Mouse (Mus musculus) forelimb bud, embryonic 11.5 days (tissue): ENCODE measurements at regions not wholly inside any gene's neighbourhood (a gene's known extent, or its start where the extent isn't known, plus 50 kb on each side); places are given as distances from the start of the nearest gene placed in this dataset.

Experiments
- DNase-seq: peaks from one replicate; pipeline ENCODE4 v3.0.0-alpha.2; 2012; ENCODE audit warnings: low read depth, low spot score

DNA sequence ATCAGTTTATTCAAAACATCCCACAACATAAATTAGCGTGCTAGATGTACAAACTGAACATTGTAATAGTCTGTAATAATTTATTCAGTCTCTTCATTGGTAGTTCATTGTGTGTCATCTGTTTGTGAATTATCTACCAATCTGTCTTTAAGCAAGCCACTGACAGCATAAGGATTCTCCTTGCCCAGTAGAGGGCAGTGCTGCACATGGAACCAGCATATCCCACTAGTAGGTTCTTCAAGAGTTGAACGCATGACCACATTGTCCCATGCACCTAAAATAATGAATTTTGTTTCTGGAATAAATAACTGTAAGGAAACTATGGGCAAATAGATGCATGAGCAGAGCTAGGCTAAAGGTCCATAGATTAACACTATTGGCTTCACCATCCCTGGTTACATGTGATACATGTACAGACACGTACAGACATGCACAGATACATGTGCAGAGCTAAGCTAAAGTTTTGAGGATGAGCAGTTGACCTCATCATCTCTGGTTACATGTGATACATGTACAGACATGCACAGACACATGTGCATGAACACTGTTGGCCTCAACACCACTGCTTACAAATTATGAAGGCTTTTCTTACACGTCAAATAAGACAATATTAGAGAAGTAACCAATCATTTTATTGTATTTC is 143.0 kb upstream of the Ctnnd2 start:
- DNase-seq: peak; percentile 56

DNA sequence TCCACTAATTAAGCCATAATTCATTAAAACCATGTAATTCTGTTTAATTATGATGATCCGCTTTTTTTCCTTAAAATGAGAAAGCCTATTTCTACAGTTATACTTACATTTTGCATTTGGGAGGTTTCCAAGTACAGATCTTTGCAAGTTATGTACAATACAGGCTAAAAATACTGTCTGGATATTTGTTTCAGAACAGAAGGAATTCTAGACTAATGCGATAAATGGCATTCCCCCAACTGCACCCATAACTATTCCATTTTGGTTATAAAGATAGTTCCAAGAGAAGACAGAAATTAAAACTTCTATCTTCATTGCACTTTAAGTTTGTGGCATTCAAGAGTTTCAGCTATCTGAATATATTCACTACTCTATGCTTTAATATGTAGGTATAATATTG is 137.0 kb upstream of the Ctnnd2 start:
- DNase-seq: no peak

DNA sequence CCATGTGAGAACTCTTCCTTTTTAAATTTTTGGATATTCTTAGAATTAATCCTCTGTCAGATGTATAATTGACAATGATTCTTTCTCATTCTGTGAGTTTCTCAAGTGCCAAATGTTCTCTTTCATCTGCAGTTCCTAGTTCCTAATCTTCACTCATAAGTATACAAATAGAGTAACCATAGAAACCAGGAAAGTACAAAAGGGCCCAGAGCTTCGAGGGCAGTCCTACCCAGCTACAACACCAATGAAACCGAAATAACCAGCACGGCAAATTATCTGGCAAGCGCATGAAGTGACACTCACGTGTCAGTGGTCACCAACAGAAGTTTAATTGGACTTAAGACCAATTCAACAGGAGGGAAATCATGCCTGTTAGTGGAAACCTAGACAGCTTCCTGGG is 121.5 kb upstream of the Ctnnd2 start:
- no peak for DNase-seq

DNA sequence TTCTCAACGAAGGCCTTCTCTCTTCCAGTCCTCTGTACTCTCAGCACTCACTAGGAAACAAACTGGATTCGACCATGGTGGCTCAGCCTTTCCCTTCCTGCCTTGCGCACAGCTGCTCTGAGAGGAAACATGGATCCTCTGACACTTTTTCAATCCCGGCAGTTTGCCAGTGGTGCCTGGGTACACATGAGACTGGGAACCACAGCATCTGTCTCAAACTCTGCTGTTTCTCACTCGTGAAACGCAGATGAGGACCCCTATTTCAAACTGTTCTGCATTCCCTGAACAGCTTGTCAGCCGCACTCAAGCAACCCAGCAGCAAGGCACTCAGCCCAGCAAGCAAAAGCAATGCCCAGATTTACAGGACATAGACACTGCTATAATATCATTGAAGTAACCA is 112.6 kb upstream of the Ctnnd2 start:
- DNase-seq: no peak

DNA sequence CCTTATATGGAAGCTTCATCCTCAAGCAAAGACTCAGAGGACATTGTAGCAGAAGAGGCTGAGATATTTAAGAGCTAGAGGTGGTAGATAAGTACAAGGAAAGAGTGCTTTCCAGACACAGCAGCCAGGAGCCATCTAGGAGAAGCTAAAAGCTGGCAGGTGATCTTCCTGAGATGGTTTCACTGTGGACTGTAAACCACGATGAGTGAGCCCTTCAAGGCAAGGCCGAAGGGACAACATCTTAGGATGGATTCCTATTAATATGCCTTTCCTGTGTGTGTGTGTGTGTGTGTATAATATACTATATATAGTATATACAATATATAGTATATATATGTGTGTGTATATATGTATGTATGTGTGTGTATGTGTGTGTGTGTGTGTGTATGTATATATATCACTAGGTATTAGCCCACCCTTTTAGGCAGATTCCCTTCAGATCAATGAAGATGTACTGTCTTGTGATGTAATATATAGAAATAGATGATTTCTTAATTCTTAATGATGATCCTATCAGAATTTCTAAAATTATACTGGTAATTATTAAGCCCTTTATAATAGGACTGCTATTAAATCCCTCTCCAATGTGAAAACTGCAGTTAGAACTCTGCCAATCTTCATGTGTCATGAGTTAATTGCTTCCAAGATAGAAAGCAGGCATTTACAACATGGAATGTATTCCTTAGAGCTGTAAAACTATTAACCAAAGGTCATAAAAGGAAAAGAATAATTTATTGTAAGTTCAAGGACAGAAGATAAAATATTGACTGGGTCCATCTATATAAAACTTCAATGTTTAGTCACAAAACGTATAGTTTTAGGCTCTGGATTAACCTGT is 111.7 kb upstream of the Ctnnd2 start:
- DNase-seq: no peak

DNA sequence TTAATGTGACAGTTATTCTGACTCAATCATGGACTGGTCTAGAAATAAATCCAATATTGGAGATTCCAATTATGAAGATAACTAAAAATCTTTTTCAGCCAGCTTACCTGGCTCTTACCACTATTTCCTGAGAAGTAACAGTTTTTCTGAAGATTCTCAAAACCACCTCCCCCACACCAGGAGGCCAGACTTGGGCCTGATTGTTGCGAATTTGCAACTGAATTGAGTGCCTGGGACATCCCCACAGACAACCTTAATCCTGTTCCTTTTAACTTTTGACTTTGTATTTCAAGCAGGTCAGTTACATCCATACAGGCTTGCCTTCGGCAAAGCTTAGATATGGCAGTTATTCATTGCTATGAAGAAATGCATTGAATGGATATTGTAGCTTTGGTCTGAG is 100.7 kb upstream of the Ctnnd2 start:
- no peak for DNase-seq

DNA sequence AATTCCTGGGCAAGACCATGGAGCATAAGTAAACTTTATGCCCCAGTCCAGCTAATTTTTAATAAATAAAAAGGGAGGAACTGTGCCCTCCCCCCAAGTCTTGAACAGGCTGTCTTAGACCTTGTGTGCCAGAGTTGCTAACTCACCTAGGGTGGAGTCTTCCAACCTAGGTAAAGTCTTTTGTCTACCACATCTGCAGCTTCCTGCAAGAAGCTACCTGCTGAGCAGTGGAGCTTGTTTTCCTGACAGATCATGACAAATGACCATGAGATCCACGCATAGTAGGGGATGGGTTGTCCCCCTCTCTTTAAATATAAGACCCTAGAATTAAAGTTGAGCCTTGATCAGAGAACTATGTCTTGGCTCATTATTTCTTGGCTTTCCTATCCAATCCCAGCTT is 100.1 kb upstream of the Ctnnd2 start:
- no peak for DNase-seq

DNA sequence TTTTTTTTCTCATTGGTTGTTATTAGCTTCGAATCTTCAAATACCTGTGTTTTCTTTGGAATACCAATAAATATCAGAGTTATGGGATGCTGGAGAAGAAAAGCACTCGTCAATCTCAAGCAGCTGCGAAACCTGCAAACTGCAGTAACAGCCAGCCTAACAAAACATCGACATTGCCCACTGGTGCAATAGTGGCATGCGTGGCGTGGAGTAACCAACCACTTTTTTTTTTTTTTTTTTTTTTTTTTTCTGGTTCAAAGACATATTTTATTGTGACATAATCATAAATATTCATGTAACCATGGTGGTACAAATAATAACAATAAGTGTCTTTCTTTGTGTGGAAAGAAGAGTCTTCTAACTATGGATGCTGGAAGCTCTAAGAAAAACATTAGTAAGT is 85.3 kb upstream of the Ctnnd2 start:
- no peak for DNase-seq

- no peak for DNase-seq
Measured at GRCm38 (mm10) chr15:30122061-30122460, 50.3 kb upstream of the Ctnnd2 start.
